Mouse (Mus musculus) frontal cortex, postnatal 10 days (tissue): ENCODE results near the gene G0s2.
A peak's percentile ranks its signal among the peaks of the same experiment; 100 is the strongest.
"Not testable (repeated sequence)": the region's sequence is repeated elsewhere in the genome, so short reads cannot be mapped to it uniquely, and the experiment has no call there.

Experiments
- DNase-seq, 2 experiments: peaks; one replicate each; pipeline ENCODE4 v3.0.0; 2022; ENCODE audit warnings: low spot score in 2 of 2, mixed read lengths in 1 of 2

G0s2 gene

DNA sequence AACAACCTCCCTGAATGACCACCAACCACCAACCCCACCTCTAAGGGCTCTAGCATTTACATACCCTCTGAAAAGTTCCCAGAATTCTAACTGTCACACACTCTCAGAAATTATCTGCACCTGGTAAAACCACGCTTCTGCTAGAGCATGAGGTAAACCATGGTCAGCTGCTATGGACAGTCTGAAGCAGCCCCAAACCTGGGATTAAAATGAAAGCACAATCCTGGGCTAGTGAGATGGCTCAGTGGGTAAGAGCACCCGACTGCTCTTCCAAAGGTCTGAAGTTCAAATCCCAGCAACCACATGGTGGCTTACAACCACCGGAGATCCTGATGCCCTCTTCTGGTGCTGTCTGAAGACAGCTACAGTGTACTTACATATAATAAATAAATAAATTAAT is 19.1 kb downstream of the G0s2 start:
- DNase-seq: not testable (repeated sequence)

DNA sequence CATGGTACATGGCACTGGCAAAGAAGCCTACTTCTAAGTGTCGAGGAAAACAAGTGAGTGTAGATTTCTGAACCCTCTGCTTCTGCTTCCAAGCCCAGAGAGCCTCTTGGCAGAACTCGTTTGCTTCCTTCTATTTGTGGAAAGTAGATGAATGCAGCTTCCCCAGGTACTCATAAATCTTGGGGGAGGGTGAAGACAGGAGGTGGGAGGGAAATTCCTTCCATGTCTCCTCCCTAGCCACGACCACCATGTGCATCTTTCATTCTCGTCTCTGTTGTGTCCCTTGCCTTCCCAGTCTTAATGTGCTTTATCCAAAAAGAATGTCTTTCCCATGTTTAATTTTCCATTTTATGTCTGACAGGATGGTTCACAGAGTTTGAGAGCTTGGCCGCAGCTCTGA is 20.4 kb downstream of the G0s2 start:
- no peak for DNase-seq

DNA sequence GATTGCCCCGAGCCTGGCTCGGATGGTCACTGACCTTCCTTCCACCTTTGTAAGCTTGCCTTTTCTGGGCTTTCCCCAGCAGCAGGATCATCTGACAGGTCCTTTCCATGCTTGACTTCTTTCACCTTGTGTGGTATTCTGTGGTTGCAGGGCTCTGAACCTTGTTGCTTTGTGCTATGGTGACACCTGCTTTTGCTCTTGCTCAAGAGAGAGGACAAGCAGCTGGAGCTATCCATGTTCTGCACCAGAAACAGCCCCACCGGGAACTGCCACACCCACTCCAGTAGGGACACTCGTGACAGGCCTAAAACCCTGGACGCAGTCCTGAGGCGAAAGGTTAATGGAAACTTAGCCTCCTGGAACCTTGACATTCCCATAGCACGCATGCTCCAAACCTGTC is 21.6 kb downstream of the G0s2 start:
- DNase-seq: no peak

DNA sequence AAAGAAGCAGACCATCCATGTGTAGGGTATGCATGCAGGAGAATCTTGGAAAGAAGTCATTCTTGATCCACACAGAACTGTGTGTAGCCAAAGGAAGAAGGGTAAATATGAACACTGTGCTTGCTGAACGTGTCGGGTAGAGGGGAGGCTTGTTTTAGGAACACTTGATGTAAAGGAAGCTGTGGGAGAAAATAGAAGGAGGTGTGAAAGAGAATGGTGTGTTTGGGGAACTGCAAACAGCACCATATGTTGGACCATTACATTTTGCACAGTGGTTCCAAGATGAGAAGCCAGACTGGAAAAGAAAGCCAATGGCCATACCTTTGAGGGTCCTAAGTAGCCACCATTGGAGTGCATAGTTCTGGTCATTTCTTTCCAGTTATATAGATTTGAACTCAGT is 23.0 kb downstream of the G0s2 start:
- DNase-seq: no peak

DNA sequence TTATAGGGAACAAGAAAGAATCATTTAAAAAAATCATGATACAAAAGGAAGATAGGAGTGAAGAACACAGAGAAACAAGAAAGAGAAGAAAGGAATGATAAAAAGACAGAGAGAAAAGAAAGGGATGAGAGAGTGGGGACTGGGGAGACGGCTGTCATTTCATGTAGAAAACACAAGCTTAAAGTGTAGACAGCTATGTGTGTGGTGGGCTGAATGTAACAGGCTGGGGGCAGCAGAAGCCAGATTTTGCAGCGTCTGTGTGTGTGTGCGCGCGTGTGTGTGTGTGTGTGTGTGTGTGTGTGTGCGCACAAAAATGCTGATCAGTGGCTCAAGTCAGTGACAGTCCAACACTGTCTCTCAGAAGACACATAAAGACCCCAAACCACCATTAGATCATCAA is 28.8 kb downstream of the G0s2 start:
- DNase-seq: no peak

DNA sequence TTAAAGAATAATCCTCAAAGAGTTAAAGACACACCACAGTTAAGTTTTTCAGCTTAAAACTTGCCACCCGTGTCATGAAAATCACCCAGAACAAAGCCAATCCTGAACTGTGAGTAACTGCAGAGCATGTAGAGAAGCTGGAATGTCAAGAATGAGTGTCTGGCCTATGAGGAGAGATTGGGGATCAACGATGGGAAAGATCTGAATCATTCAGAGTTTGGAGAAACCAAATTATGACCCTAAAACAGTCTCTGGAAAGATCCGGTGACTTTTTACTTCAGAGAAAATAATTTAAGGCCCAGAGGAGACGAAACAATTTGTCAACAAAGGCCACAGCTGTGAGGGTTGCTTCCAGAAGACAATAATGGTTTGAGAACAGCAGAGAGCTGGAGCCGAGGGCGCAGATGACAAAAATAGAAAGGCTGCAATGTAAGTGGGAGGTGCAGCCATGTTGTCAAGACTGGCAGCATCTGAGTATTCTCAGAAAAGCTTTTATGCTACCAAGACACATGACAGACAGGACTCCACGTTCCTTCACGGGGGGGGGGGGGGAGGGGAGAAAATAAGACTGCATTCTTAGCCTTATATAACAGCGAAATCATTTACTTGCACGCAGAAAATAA is 29.3 kb downstream of the G0s2 start:
- no peak for DNase-seq

DNA sequence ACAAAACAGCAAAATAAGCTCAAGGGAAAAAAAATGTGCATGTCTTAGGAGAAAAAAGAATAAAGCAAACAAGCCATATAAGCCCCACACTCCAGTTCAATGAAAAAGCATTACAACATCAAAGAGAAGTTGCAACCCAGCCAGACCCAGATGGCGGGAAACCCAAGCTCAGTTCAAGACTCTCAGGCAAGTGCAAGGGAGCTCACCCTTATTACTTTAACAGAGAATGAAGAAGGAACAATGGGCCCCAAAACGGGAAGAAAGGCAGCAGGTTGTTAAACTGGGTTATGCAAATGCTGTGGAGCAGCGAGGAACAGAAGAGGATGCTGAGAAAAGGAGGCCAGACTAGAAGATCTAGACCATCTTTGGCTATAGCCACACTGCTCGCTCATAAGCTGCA is 30.2 kb downstream of the G0s2 start:
- no peak for DNase-seq

DNA sequence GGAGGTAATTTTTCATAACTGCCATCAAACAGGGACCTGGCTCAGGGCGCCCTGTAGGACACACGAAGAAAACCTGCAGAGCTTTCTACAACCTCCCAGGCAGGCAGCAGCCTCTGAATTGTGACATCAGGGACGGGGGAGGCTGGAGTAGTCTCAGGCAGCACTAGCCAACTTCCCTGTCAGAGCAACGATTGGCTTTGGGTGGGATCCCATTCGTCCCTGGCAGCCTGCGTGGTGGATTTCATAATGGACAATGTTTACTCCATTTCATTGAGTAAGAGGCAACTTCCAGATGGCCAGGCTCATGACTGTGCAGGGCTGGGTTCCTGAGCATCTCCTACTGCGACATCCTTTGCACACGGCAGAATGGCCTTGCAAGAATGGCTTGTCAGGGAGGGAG is 30.8 kb downstream of the G0s2 start:
- DNase-seq: peak; percentile 65 to 80

DNA sequence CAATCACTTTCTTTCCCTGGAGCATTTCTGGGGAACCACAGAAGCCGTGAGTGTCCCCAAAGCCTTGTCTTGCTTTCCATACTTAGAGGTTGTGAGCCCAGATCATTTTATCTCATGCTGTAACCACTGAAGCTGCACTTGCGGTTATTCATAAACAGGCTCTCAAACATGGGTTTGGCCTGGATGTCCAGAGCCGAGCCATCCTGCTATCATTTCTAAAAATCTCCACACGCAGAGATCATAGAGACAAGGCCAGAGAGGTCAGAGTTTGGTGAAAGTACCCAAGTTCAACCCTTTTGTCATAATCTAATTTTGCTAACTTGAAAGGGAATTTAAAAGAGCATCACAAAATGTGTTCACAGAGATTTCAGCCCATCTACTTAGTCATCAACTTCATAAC is 31.6 kb downstream of the G0s2 start:
- no peak for DNase-seq

DNA sequence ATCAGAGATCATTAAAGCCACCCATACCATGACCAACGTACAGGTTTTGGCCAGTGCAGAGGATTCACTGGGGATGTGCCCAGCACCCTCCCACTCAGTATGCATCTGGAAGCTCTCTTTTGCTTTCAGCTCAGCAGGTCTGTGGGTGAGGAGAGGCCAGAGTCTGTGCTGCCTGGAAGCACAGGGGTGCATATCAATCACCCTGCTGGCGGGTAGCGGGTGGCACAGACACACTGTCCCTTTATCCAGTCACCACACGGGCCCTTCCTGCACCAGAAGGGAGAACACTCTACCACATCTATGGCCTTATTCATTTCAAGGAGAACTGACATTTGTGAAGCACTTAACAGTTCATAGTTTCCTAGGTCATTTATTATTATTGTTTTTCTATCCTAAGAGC is 34.6 kb downstream of the G0s2 start:
- peak; percentile 24 to 32 for DNase-seq

DNA sequence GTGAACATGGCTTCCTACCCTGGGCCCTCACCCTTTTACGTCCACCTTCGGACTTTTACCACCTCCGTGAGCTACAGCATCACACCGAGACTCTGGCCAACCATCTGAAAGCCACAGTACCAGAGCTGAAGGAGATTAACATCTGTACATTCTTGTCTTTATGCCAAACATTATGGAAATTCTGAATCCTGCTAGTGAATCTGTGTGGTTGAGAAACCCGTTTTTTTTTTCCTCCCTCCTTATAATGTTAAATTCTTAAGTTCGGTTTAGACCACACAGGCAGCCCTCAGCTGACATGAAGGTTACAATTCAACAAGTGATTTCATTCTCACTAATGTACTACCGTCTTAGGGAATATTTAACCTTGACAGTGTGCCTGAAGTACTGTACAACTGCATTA is 38.1 kb downstream of the G0s2 start:
- no peak for DNase-seq

DNA sequence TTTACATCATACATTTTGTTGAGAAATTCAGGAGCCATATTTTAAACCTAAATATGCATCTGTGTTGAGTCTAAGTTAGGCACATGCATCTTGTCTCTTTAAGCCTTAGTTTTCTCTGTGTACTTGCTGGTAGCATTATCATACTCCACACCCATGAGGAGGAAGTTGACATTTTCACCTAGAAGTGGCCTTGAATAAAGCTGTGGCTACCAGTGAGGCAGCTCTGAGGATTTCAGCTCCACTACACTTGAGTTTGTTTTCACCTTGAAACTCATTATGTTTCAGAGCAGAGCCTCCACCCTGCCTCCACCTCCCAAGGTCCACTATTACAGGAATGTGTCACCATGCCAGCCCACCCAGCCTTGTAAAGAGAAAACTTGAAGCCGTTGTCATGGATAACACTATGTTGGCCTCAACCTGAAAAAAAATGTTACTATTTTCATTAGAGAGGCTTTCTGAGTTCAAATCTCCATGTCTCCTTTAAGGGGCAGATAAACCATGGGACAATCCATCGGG is 38.8 kb downstream of the G0s2 start:
- no peak for DNase-seq

DNA sequence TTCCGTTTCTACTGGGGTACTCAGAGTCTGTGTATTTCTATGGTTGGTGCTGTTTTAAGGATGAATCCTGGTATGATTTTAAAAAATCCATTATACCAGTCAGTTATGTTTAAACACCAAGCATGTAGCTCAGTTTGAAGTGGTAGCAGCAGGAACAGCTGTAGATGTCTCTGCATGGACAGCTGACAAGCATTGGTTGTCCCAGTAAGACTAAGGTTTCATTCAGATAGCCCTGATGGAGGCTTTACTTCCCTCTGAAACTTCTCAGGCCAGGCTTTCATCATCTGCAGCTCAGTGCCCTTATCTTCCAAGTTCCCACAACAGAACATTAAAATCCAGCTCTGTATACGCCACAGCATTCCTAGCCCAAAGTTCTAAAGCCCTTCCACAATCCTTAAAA is 40.3 kb downstream of the G0s2 start:
- no peak for DNase-seq

DNA sequence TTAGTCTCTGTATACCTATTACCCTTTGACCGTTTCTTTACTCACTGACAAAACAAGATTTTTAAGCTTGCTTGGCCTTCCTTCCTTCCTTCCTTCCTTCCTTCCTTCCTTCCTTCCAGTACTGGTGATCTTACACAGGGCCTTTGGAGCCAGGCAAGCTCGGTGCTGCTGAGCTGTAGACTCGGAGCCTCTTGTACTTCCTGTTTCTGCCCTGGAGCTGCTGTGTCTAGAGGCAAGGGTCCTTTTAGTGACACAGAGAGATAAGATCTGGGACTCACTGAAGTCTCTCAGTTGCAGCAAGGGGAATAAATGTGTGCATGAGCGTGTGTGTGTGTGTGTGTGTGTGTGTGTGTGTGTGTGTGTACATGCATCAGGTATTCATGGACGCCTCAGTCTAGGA is 42.1 kb downstream of the G0s2 start:
- DNase-seq: no peak

DNA sequence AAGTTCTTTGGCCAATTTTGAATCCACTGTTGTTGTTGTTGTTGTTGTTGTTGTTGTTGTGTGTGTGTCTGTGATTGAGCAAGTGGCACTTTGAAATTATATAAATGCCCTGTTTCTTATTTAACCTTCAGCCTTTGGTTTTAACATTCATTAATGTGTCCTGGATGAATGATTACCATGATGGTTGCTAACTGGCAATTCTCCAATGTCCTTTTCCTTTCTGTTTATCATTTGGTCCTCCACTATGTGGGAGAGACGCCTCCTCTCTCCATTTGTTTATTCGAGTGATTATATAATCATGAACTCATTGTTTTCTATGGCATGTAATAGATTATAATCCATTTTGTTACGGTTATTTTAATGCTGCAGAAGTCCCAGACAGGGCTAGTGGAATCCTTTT is 42.5 kb downstream of the G0s2 start:
- no peak for DNase-seq

DNA sequence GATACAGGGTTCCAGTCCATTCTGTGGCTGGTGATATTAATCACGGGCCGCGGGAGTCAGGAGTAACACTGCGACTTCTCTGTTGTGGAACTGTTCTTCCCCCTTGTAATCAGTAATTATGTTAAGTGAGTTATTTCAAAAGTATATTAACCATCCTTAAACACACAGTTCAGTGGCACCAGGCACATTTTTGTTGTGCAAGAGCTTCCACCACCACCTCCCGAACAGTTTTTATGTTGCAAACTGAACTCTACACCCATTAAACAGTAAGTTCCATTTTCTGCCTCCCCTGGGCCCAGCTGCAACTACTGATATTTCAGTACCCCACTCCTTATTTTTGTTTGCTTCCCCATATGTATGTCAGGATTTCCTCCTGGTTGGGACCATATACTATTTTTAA is 43.4 kb downstream of the G0s2 start:
- no peak for DNase-seq

DNA sequence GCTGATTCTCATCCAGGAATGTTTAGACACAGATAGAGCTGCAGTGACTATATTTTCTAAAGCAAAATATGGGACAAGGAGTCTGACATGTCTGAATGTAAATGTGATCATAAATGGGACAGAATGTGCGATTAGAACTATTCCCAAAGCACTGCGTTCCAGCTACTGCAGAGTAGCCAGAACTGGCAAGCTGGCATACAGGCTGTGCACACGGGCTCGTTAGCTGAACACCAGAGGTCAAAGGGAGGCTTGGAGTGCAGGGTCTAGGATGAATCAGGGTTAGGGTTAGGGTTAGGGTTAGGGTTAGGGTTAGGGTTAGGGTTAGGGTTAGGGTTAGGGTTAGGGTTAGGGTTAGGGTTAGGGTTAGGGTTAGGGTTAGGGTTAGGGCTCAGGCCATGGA is 45.5 kb downstream of the G0s2 start:
- no peak for DNase-seq

DNA sequence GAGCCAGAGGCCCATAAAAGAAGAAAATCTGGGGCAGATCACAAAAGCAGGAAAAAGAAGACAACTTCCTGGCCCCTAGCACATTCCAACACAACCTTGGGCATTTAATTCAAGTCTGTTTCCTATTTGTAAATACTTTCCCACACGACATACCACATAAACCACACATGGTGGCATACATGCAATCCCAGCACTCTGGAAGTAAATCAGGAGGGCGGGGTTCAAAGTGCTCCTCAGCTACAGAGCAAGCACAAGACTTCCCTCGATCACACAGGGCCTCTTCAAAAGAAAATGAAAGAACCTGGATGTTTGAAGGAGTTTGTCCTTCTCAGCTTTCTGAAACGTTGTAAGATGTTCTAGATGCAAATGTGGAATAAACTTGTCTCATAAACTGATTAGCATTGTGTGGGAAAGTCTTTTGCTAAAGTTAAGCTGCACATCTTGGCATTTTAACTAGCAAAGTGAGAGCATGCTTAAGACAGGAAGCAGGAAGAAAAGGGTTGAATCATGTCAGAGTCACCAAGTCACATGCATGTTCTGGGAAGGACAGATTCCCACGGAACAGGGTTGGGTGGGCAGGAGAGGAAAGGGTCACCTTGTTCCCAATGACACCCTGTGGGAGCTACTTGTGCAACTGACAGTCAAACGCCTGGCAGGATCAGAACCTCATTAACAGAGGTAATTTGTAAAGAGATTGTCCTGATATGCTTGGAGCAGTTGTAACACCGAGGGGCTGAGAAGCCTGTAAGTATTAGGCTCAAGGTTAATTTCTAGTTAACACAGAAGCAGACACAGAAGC is 46.1 kb downstream of the G0s2 start:
- DNase-seq: no peak

DNA sequence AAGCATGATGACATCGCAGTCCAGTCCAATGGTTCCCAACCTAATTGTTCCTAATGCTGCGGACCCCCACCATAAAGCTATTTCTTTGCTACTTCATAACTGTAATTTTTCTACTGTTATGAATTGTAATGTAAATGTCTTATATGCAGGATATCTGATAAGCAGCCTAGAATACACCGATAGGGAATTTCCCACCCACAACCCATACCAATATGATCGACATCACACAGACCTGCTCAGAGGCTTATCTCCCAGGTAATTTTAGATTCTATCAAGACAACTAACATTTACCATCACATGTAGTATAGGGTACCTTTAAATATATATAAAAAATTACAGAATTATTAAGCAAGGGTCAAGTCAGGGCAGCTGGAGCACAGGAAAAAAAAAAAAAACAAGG is 46.9 kb downstream of the G0s2 start:
- no peak for DNase-seq

DNA sequence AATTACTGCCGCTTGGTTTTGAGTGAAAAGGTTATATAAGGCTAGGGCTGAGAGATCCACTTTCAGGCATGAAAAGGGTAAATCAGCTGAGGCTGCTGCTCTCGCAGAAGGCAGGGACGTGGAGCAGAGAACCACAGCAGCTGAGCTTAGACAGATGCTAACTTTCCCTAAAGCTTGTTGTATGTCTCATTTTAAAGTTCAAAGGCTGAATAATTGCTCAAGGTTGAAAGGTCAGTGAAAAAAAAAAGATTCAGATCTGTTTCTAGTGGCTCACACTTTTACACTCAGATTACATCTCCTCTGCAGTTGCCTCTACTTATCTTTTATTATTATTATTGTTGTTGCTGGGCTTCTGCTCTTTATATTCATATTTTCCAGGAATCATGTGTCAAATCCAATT is 47.5 kb downstream of the G0s2 start:
- DNase-seq: no peak
